Mouse (Mus musculus) cerebellum, postnatal 25 days (tissue): ENCODE measurements around the gene Trpv5.

ENCODE experiments used
- DNase-seq, 2 experiments: peaks; one replicate each; pipeline ENCODE4 v3.0.0; 2021; ENCODE audit warnings: mixed read lengths in 2 of 2

Gene Trpv5

GRCm38 (mm10) chr6:41680669-41681068 is at the start of gene Trpv5:
TSS of gene Trpv5 (minus strand) at chr6:41680769.
- DNase-seq = no peak

GRCm38 (mm10) chr6:41727989-41728609 is 47.5 kb upstream of the Trpv5 start:
- DNase-seq = no peak

- no peak for DNase-seq
Observed at GRCm38 (mm10) chr6:41721430-41721829, 40.9 kb upstream of the Trpv5 start.

GRCm38 (mm10) chr6:41710281-41710680 is 29.7 kb upstream of the Trpv5 start:
- no peak for DNase-seq

- no peak for DNase-seq
Observed at GRCm38 (mm10) chr6:41706275-41706674, 25.7 kb upstream of the Trpv5 start.

- DNase-seq = no peak
Observed at GRCm38 (mm10) chr6:41704123-41704522, 23.6 kb upstream of the Trpv5 start, which contains the start of gene Kel. TSS of gene Kel (minus strand) at chr6:41704339.

GRCm38 (mm10) chr6:41702928-41703327 is 22.4 kb upstream of the Trpv5 start:
- no peak for DNase-seq

- no peak for DNase-seq
Observed at GRCm38 (mm10) chr6:41701245-41701644, 20.7 kb upstream of the Trpv5 start.

GRCm38 (mm10) chr6:41694407-41694806 is 13.8 kb upstream of the Trpv5 start:
- no peak for DNase-seq

GRCm38 (mm10) chr6:41692200-41692599 is 11.6 kb upstream of the Trpv5 start:
- no peak for DNase-seq

- DNase-seq = no peak
Observed at GRCm38 (mm10) chr6:41685596-41685995, 5.0 kb upstream of the Trpv5 start.

- no peak for DNase-seq
Observed at GRCm38 (mm10) chr6:41684911-41685310, 4.3 kb upstream of the Trpv5 start.

GRCm38 (mm10) chr6:41684131-41684530 is 3.6 kb upstream of the Trpv5 start, which contains the start of gene Llcfc1:
TSS of gene Llcfc1 (plus strand) at chr6:41684431.
- DNase-seq = no peak

- DNase-seq = no peak
Observed at GRCm38 (mm10) chr6:41681656-41682055, 1.1 kb upstream of the Trpv5 start.

GRCm38 (mm10) chr6:41676530-41676929 is 4.0 kb downstream of the Trpv5 start:
- DNase-seq = no peak

- DNase-seq = no peak
Observed at GRCm38 (mm10) chr6:41662320-41662719, 18.2 kb downstream of the Trpv5 start.

- no peak for DNase-seq
Observed at GRCm38 (mm10) chr6:41658487-41658886, 22.1 kb downstream of the Trpv5 start.

- no peak for DNase-seq
Observed at GRCm38 (mm10) chr6:41654648-41655047, 25.9 kb downstream of the Trpv5 start.

- DNase-seq = no peak
Observed at GRCm38 (mm10) chr6:41653173-41653572, 27.4 kb downstream of the Trpv5 start.

- DNase-seq = no peak
Observed at GRCm38 (mm10) chr6:41646672-41647071, 33.9 kb downstream of the Trpv5 start.

GRCm38 (mm10) chr6:41646220-41646619 is 34.3 kb downstream of the Trpv5 start:
- DNase-seq = no peak

GRCm38 (mm10) chr6:41643227-41643626 is 37.3 kb downstream of the Trpv5 start:
- no peak for DNase-seq

- DNase-seq = no peak
Observed at GRCm38 (mm10) chr6:41642765-41643164, 37.8 kb downstream of the Trpv5 start.

- no peak for DNase-seq
Observed at GRCm38 (mm10) chr6:41641173-41641866, 39.2 kb downstream of the Trpv5 start.

GRCm38 (mm10) chr6:41640449-41640848 is 40.1 kb downstream of the Trpv5 start:
- no peak for DNase-seq
